In the genomic region with DNA sequence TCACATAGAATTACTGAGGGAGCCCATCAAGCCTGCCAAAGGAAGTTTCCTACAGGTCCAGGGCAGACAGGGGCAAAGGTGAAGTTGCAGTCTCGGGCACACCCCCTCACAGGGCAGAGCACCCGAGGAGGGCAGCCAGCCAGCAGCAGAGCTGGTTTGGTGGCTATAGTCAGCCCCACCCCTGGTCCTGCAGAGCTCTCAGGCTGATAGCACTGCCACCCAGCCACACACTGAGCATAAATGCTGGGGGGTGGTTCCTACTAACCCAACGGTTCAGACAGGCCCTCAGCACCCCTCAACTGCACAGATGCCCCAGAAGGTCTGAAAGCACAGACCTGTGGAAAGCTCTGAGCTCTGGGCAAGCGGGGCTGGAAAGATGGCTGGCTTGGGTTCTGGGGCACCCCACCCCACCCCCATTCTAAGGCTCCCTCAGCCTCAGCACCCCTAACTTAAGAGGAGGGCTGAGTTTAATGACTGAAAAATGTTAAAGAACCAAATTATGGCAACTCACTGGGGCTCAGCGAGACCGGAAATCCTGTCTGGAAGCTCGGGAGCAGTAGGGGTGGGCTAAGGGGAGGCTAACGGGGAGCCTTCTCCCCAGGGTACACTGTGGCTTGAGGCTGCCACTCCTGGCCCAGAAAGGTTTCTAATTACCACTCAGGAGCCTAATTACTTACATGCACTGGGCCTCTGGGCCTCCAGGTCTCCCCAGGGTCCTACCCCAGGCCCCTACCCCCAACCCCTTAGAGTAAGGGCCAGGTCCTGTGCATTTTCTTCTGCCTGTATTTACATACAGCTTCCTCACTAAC, we compare ENCODE assay signal across 9 mouse cellular contexts. TPM values are rescaled to one million over a fixed set of nuclear protein-coding genes. Genes with fewer than 3 reads are reported as not detected.
A peak's percentile ranks its signal among the peaks of the same experiment; 100 is the strongest.
DNase-seq lines count a peak whose midpoint lies in the region; ATAC-seq and TF ChIP-seq lines count a peak whose summit lies in the region.
"Had no signal": no experiment of that assay in that cellular context is flagged by ENCODE, and none has a peak within 500 bp of the region (broad histone marks: within the 10 kb centered on the region; RNA-seq: fewer than 3 reads in every experiment).

No protein-coding gene starts in this region.

- no peak for TF ChIP-seq CTCF in gastrocnemius, adult 2 months (IDR thresholded peaks at IDR 0.05)
- TF ChIP-seq CTCF in kidney, adult 2 months (conservative IDR thresholded peaks at IDR 0.05; ENCODE audit: insufficient read depth, insufficient read length, low read depth, low read length): no peak
- no peak for TF ChIP-seq CTCF in lung, embryonic 14.5 days (IDR thresholded peaks at IDR 0.05; ENCODE audit: low read depth)

- DNase-seq in gastrocnemius, adult 2 months: peak; percentile 49
- no peak for DNase-seq in gastrocnemius, postnatal 25 days
- peak; percentile 93 for DNase-seq in kidney, adult 2 months
- DNase-seq in lung, embryonic 14.5 days: no peak
- peak; percentile 63 to 69 for DNase-seq in spleen, adult 18-20 months
- no peak for DNase-seq in frontal cortex, postnatal 10 days (ENCODE audit: low spot score in 2 of 2)
- no peak for DNase-seq in embryo, embryonic 9.5 days (ENCODE audit: extremely low spot score)

- 0 out of 2 replicates have a peak overlapping the region, but pooled peaks have one; percentile 19 for H3K4me2 ChIP-seq in forebrain, embryonic 13.5 days
- H3K4me2 ChIP-seq in lung, embryonic 14.5 days: peak overlapping the region; percentile 52

- no peaks in the 10 kb centered on the region for H3K27me3 ChIP-seq in forebrain, embryonic 13.5 days
- H3K27me3 ChIP-seq in kidney, adult 2 months (replicated peaks; ENCODE audit: control insufficient read depth, insufficient read depth, low read length): no peaks in the 10 kb centered on the region
- H3K27me3 ChIP-seq in lung, embryonic 14.5 days (ENCODE audit: insufficient read depth, low read length): no peaks in the 10 kb centered on the region

- H3K9ac ChIP-seq in forebrain, embryonic 13.5 days: peak overlapping the region; percentile 35; the same call in 1 of the 2 replicates
- H3K9ac ChIP-seq in lung, embryonic 14.5 days: peak overlapping the region; percentile 40

- peaks cover 76% of the 10 kb centered on the region for H3K4me1 ChIP-seq in forebrain, embryonic 13.5 days
- H3K4me1 ChIP-seq in kidney, adult 2 months (ENCODE audit: control insufficient read depth, insufficient read depth, low read length): peaks cover 57% of the 10 kb centered on the region
- peaks cover 54% of the 10 kb centered on the region for H3K4me1 ChIP-seq in lung, embryonic 14.5 days (ENCODE audit: insufficient read depth)

- peak overlapping the region; percentile 33 for H3K4me3 ChIP-seq in gastrocnemius, adult 2 months
- H3K4me3 ChIP-seq in forebrain, embryonic 13.5 days: no peak overlapping the region
- H3K4me3 ChIP-seq in kidney, adult 2 months (ENCODE audit: insufficient read depth, low read depth, low read length): no peak overlapping the region
- H3K4me3 ChIP-seq in lung, embryonic 14.5 days (ENCODE audit: low read depth, low read length): 0 out of 2 replicates have a peak overlapping the region, but pooled peaks have one; percentile 5

- H3K36me3 ChIP-seq in forebrain, embryonic 13.5 days (ENCODE audit: poor library complexity, severe bottlenecking): peaks cover 10% of the 10 kb centered on the region; the same call in 1 of the 2 replicates
- H3K36me3 ChIP-seq in kidney, adult 2 months (ENCODE audit: control insufficient read depth, insufficient read depth, low read length): no peaks in the 10 kb centered on the region
- peaks cover 5% of the 10 kb centered on the region; the same call in 1 of the 2 replicates for H3K36me3 ChIP-seq in lung, embryonic 14.5 days (ENCODE audit: insufficient read depth)

- no peaks in the 10 kb centered on the region for H3K9me3 ChIP-seq in forebrain, embryonic 13.5 days (replicated peaks)
- H3K9me3 ChIP-seq in lung, embryonic 14.5 days (ENCODE audit: low read depth, low read length): no peaks in the 10 kb centered on the region

- TF ChIP-seq POLR2A in kidney, adult 2 months (IDR thresholded peaks at IDR 0.05; ENCODE audit: low read depth, low read length): no peak

- ATAC-seq in forebrain, embryonic 13.5 days: no peak
- ATAC-seq in lung, embryonic 14.5 days (ENCODE audit: insufficient read depth): peak; percentile 29; the same call in 1 of the 2 replicates

- intact Hi-C loops in gastrocnemius, adult 2 months (cut with DNase I): no loop called here

- peak overlapping the region; percentile 77 for H3K27ac ChIP-seq in gastrocnemius, adult 2 months
- H3K27ac ChIP-seq in forebrain, embryonic 13.5 days: no peak overlapping the region
- H3K27ac ChIP-seq in kidney, adult 2 months (ENCODE audit: insufficient read depth, low read depth, low read length): peak overlapping the region; percentile 70
- peak overlapping the region; percentile 84 for H3K27ac ChIP-seq in lung, embryonic 14.5 days (ENCODE audit: low read depth)

- WGBS in forebrain, embryonic 13.5 days: 42% methylated on average over 8 of the region's 8 CpGs
- WGBS in kidney, adult 2 months: 32% methylated on average over 8 of the region's 8 CpGs
- WGBS in lung, embryonic 14.5 days: 34% methylated on average over 8 of the region's 8 CpGs

RNA-seq across cellular contexts. Expression of gene Csk, which starts 14.6 kb away (rescaled TPM):
- 10 to 100 TPM in 1 of 2 experiments, 1 to 10 TPM in 1; 7.1 to 14.0 TPM for total RNA-seq in gastrocnemius, adult 2 months (2021)
- total RNA-seq in gastrocnemius, postnatal 25 days (2021): 10 to 100 TPM in 1 of 2 experiments, 1 to 10 TPM in 1; 8.4 to 13.0 TPM
- 35.0 and 39.8 TPM in 2 replicates for polyA plus RNA-seq in forebrain, embryonic 13.5 days (2015; fragmentation: Nextera tagmentation; extraction: Ambion mirVana)
- 30.9 and 42.4 TPM in 2 replicates for polyA plus RNA-seq in kidney, adult 2 months (2012; rRNA removed)
- 23.6 and 28.7 TPM in 2 replicates for polyA plus RNA-seq in lung, embryonic 14.5 days (2014; fragmentation: Nextera tagmentation; extraction: Ambion mirVana)

RNA-seq across cellular contexts. Expression of gene Lman1l, which starts 18.3 kb away (rescaled TPM):
- not detected for total RNA-seq in gastrocnemius, adult 2 months (2021)
- not detected for total RNA-seq in gastrocnemius, postnatal 25 days (2021)
- not detected in 2 replicates for polyA plus RNA-seq in forebrain, embryonic 13.5 days (2015; fragmentation: Nextera tagmentation; extraction: Ambion mirVana)
- polyA plus RNA-seq in kidney, adult 2 months (2012; rRNA removed): 0.08 TPM in 1 of 2 replicates, not detected in the other
- not detected in 2 replicates for polyA plus RNA-seq in lung, embryonic 14.5 days (2014; fragmentation: Nextera tagmentation; extraction: Ambion mirVana)
- total RNA-seq: hematopoietic stem cell, adult 5-6 weeks had no signal

RNA-seq across cellular contexts. Expression of gene Cplx3, which starts 32.8 kb away (rescaled TPM):
- not detected for total RNA-seq in gastrocnemius, adult 2 months (2021)
- not detected for total RNA-seq in gastrocnemius, postnatal 25 days (2021)
- not detected in 2 replicates for polyA plus RNA-seq in forebrain, embryonic 13.5 days (2015; fragmentation: Nextera tagmentation; extraction: Ambion mirVana)
- polyA plus RNA-seq in kidney, adult 2 months (2012; rRNA removed): 0.42 and 0.47 TPM in 2 replicates
- polyA plus RNA-seq in lung, embryonic 14.5 days (2014; fragmentation: Nextera tagmentation; extraction: Ambion mirVana): not detected in 2 replicates

RNA-seq across cellular contexts. Expression of gene Cyp1a2, which starts 44.6 kb away (rescaled TPM):
- not detected for total RNA-seq in gastrocnemius, adult 2 months (2021)
- not detected for total RNA-seq in gastrocnemius, postnatal 25 days (2021)
- not detected in 2 replicates for polyA plus RNA-seq in forebrain, embryonic 13.5 days (2015; fragmentation: Nextera tagmentation; extraction: Ambion mirVana)
- polyA plus RNA-seq in kidney, adult 2 months (2012; rRNA removed): 0.07 TPM in 1 of 2 replicates, not detected in the other
- not detected in 2 replicates for polyA plus RNA-seq in lung, embryonic 14.5 days (2014; fragmentation: Nextera tagmentation; extraction: Ambion mirVana)
- total RNA-seq: hematopoietic stem cell, adult 5-6 weeks had no signal

RNA-seq across cellular contexts. Expression of gene Cyp1a1, which starts 48.9 kb away (rescaled TPM):
- under 1 TPM; 0.36 to 0.53 TPM for total RNA-seq in gastrocnemius, adult 2 months (2021)
- total RNA-seq in gastrocnemius, postnatal 25 days (2021): under 1 TPM; 0.21 to 0.31 TPM
- 0.06 TPM in 1 of 2 replicates, not detected in the other for polyA plus RNA-seq in forebrain, embryonic 13.5 days (2015; fragmentation: Nextera tagmentation; extraction: Ambion mirVana)
- 0.97 and 1.0 TPM in 2 replicates for polyA plus RNA-seq in kidney, adult 2 months (2012; rRNA removed)
- polyA plus RNA-seq in lung, embryonic 14.5 days (2014; fragmentation: Nextera tagmentation; extraction: Ambion mirVana): not detected in 2 replicates
- total RNA-seq: hematopoietic stem cell, adult 5-6 weeks had no signal

Comparison
In these comparisons a context has a peak if more than half of its experiments do, and no peak if none do; other contexts are left out.
1. DNase-seq: peak in gastrocnemius, adult 2 months (single experiment), kidney, adult 2 months (single experiment) and spleen, adult 18-20 months (2 of 2); none in gastrocnemius, postnatal 25 days (single experiment), lung, embryonic 14.5 days (single experiment), frontal cortex, postnatal 10 days (0 of 2) and embryo, embryonic 9.5 days (single experiment).
2. H3K4me3 ChIP-seq: peak in gastrocnemius, adult 2 months (single experiment) and lung, embryonic 14.5 days (single experiment); none in forebrain, embryonic 13.5 days (single experiment) and kidney, adult 2 months (single experiment).